Mouse (Mus musculus) midbrain, postnatal 0 days (tissue): ENCODE results near the gene Slc4a8. TPM values are rescaled to one million over a fixed set of nuclear protein-coding genes. Genes with fewer than 3 reads are reported as not detected.
"Not testable (repeated sequence)": the region's sequence is repeated elsewhere in the genome, so short reads cannot be mapped to it uniquely, and the experiment has no call there.

Source experiments
- ATAC-seq: fragments of 200-750 bp; cut with Nextera tagmentation; 2 replicates; pipeline ENCODE4 v1.8.0; 2017; ENCODE audit warnings: moderate number of reproducible peaks, mild to moderate bottlenecking, moderate TSS enrichment, moderate library complexity; ENCODE audit not compliant: low FRiP score
- DNase-seq: peaks from one replicate; pipeline ENCODE4 v3.0.0-alpha.2; 2015; ENCODE audit warnings: low spot score
- H3K27ac ChIP-seq: fragments of 300-500 bp; sonication (generic); 2 replicates; pipeline ENCODE4 v1.5.1; 2014; ENCODE audit warnings: low read depth, mild to moderate bottlenecking, low read length, mixed read lengths
- H3K27me3 ChIP-seq: fragments of 300-500 bp; sonication (generic); 2 replicates; pipeline ENCODE4 v1.6.1; 2014; ENCODE audit warnings: low read length, control low read depth, mixed read lengths; ENCODE audit not compliant: insufficient read depth
- H3K36me3 ChIP-seq: fragments of 300-500 bp; sonication (generic); 2 replicates; pipeline ENCODE4 v1.6.1; 2014; ENCODE audit warnings: low read length, control low read depth, mixed read lengths; ENCODE audit not compliant: insufficient read depth
- H3K4me1 ChIP-seq: fragments of 300-500 bp; sonication (generic); 2 replicates; pipeline ENCODE4 v1.6.1; 2014; ENCODE audit warnings: mild to moderate bottlenecking, control low read depth, antibody characterized with exemption, low read length, mixed read lengths; ENCODE audit not compliant: insufficient read depth
- H3K4me2 ChIP-seq: fragments of 300-500 bp; sonication (generic); 2 replicates; pipeline ENCODE4 v1.6.1; 2014; ENCODE audit warnings: low read depth, mild to moderate bottlenecking, low read length, mixed read lengths; ENCODE audit not compliant: poor library complexity, severe bottlenecking
- H3K4me3 ChIP-seq: fragments of 300-500 bp; sonication (generic); 2 replicates; pipeline ENCODE4 v1.5.1; 2014; ENCODE audit warnings: low read depth, mild to moderate bottlenecking, low read length, moderate library complexity
- H3K9ac ChIP-seq: fragments of 300-500 bp; sonication (generic); replicated peaks from 2 replicates; pipeline ENCODE4 v1.6.1; 2014; ENCODE audit warnings: mild to moderate bottlenecking, low read length, moderate library complexity, mixed read lengths; ENCODE audit not compliant: poor library complexity, severe bottlenecking
- H3K9me3 ChIP-seq: fragments of 300-500 bp; sonication (generic); 2 replicates; pipeline ENCODE4 v1.6.1; 2016; ENCODE audit warnings: low read length, control low read depth
- CTCF ChIP-seq: IDR thresholded peaks from 2 replicates; pipeline ENCODE4 v1.5.1; 2016; ENCODE audit warnings: antibody characterized with exemption, mild to moderate bottlenecking
- WGBS: fragments of 180-500 bp; shearing (Covaris S2); extraction: QIAGEN DNeasy Blood & Tissue Kit; methylation state at CpG from one replicate; pipeline ENCODE4 v1.1.7; 2014; 5-methylcytosine and 5-hydroxymethylcytosine counted together
- polyA plus RNA-seq: library from polyadenylated mRNA; unstranded; fragments of >200 nt; fragmentation: Nextera tagmentation; extraction: Ambion mirVana; gene quantifications from 2 replicates; pipeline ENCODE4 v1.2.1, GENCODE M21; 2015
- total RNA-seq: library from RNA; depleted of rRNA; stranded (reverse); fragments of >200 nt; gene quantifications from 2 replicates; pipeline ENCODE4 v1.2.3, GENCODE M21; 2014

The Slc4a8 gene
- total and polyA plus RNA-seq, 2 experiments from 2014 or later = 31.2 to 37.3 TPM

DNA sequence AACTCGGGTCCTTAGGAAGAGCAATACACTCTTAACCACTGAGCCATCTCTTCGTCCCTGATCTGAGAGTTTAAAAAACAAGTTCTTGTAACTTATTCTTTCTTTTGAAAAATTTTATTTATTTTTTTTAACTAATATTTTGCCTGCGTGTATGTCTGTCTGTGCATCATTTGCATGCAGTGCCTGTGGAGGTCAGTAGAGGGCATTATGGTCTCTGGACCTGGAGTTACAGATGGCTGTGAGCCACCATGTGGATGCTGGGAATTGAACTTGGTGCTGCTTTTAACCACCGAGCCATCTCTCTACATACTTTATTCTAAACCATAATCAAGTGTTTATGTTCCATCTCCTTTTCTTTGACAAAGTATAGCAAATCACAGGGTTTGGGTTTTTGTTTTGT is 11.1 kb downstream of the Slc4a8 start:
- ATAC-seq = no peak
- TF ChIP-seq CTCF = peak; percentile 42; the same call in 1 of the 2 replicates

DNA sequence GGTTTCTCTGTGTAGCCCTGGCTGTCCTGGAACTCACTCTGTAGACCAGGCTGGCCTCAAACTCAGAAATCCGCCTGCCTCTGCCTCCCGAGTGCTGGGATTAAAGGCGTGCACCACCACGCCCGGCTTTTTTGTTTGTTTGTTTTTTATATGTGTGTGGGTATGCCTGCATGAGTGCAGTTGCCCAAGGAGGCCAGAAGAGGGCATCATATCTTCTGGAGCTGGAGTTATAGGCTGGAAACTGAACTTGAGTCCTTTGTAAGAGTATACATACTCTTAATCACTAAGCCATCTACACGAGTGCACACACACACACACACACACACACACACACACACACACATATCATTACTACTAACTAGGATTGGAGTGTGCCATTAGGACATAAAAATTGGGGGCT is 12.3 kb downstream of the Slc4a8 start:
- H3K4me2 ChIP-seq, H3K9me3 ChIP-seq, DNase-seq, ATAC-seq, H3K27ac ChIP-seq, H3K27me3 ChIP-seq, H3K4me1 ChIP-seq, H3K4me3 ChIP-seq, H3K9ac ChIP-seq: not testable (repeated sequence)
- WGBS = 99% methylated on average over 5 of the region's 6 CpGs
- TF ChIP-seq CTCF = peak; percentile 37
- H3K36me3 ChIP-seq = peaks cover 14% of the 10 kb centered on the region; the same call in 1 of the 2 replicates

More for the DNA sequence above, 11.1 kb downstream of the Slc4a8 start:
- 91% methylated on average over 4 of the region's 4 CpGs for WGBS
- no peak overlapping the region for H3K4me3 ChIP-seq
- no peak overlapping the region for H3K4me2 ChIP-seq
- DNase-seq = no peak
- H3K9me3 ChIP-seq = no peaks in the 10 kb centered on the region
- no peak overlapping the region for H3K27ac ChIP-seq
- peaks cover 14% of the 10 kb centered on the region for H3K36me3 ChIP-seq
- no peak overlapping the region for H3K9ac ChIP-seq
- H3K4me1 ChIP-seq = no peaks in the 10 kb centered on the region
- H3K27me3 ChIP-seq = no peaks in the 10 kb centered on the region

DNA sequence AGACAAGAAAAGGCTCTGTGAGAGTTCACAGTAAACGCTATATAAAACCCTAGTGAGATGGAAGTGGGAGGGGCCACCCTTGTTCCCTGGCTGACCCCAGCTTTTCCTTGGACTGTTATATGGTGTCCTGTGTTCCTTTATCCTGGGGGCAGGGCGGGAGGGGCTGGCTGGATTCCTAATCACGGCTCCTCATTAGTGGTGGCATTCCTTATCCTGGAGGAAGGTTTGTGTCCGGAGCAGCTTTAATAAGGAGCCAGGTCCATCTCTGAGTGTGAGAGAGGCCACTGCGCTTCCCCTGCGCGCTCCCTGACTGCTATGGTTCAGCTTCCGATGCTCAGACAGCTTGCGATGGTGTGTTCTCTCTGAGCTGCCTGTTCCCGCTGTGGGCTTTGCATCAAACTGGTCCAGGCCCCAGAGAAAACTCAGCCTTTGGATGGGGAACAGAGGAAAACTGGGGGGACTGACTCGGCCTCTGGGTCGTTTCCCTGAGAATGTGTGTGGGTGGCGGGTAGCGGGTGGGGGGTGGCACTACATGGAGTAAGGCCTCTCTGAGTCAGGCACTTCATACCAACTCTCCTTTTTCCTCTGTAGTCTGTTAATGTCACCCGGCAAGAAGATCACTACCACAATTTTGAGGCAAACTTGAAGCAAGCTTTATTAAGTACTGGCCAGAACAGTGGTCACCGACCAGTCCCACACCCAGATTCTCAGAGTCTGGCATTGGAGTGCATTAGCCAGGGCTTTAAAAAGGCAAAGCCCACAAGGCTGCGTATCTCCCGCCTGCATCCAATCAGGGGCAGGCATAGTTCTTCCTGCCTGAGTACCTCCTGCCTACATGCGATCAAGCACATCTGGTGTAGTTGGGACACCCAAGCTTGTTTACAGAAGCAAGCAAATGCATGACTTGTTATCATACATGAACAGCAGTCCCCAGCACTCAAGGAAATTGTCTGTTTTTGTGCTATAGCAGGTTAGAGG is 13.9 kb downstream of the Slc4a8 start:
- no peak for DNase-seq
- no peak for TF ChIP-seq CTCF

DNA sequence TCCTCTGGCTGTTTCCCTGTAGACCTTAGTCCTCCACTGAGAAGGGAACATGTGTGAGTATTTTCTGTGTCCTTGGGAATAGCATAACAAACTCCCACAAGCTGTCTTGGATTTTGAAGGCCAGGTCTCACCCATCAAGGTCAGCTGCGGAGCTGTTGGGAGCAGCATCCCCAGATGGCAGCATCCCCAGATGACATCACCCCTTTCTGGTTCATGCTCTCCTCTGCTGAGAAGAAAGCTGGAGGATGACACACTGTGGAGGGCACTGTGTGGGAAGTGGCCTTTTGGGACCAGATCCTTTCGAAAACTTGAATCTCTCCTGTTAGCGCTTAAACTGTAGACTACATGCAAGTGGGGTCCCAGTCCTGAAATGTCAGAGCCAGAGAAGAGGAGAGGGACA is 14.9 kb downstream of the Slc4a8 start:
- WGBS = 94% methylated on average over 3 of the region's 3 CpGs

More for the DNA sequence above, 13.9 kb downstream of the Slc4a8 start:
- Histone ChIP-seq H3K9ac (no peak overlapping the region), H3K4me2 (no peak overlapping the region), H3K9me3 (no peaks in the 10 kb centered on the region), H3K4me1 (no peaks in the 10 kb centered on the region), H3K4me3 (no peak overlapping the region), H3K27me3 (no peaks in the 10 kb centered on the region), H3K27ac (no peak overlapping the region), H3K36me3 (peaks cover 14% of the 10 kb centered on the region; the same call in 1 of the 2 replicates)
- WGBS = 62% methylated on average over 19 of the region's 19 CpGs
- no peak for ATAC-seq

DNA sequence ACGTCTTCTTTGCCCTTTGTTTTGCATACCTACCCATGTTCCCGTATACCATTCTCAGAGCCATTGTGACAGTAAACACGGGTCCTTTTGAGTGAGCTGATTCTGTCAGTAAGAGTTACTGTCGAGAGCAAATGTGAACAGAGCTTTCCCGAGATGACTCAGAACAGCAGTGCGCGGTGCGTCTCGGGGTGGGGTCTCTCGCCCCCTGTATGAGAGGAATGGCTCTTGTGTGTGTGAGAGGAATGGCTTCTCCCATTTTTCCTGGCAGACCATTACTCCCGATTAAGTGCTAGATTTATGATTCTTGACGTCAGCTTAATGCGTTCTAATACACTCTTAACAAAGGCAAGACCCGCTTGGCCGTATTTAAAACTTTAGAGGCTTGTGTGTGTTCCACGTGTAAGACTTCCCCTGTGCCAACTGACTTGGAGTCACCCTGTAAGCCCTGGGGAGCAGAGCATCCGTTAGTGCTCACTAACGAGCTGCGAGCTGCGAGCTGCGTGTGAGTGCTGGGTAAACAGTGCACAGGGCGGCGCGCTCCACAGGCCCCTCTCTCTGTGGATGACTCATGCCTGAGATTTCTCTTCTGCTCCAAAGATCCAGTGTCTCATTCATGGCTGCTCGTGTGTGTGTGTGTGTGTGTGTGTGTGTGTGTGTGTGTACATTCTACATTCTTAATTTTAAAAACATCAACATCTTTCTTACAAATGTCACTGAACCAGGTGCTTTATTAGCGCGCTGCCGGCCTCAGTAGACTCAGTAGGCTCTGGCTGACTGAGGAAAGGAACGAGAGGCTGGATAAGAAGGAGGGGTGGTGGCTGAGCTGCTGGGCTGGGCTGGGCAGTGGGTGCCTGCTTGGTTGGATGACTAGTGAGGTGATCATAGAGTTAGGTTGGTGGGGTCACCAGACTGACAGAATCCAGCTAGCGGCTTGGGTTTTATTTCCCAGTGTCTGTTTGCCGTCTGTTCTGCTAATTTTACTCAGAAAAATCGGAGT is 15.8 kb downstream of the Slc4a8 start:
- no peak overlapping the region for H3K4me2 ChIP-seq
- no peak overlapping the region for H3K27ac ChIP-seq
- DNase-seq (peak; percentile 47), ATAC-seq (no peak)
- no peak for TF ChIP-seq CTCF
- peaks cover 14% of the 10 kb centered on the region; the same call in 1 of the 2 replicates for H3K36me3 ChIP-seq
- H3K27me3 ChIP-seq = no peaks in the 10 kb centered on the region
- H3K9ac ChIP-seq = no peak overlapping the region
- H3K9me3 ChIP-seq = no peaks in the 10 kb centered on the region
- WGBS = 67% methylated on average over 32 of the region's 32 CpGs
- no peaks in the 10 kb centered on the region for H3K4me1 ChIP-seq
- H3K4me3 ChIP-seq = no peak overlapping the region

More for the DNA sequence above, 14.9 kb downstream of the Slc4a8 start:
- Histone ChIP-seq H3K4me2 (no peak overlapping the region), H3K27ac (no peak overlapping the region), H3K36me3 (peaks cover 14% of the 10 kb centered on the region; the same call in 1 of the 2 replicates), H3K27me3 (no peaks in the 10 kb centered on the region), H3K4me1 (no peaks in the 10 kb centered on the region), H3K4me3 (no peak overlapping the region), H3K9ac (no peak overlapping the region), H3K9me3 (no peaks in the 10 kb centered on the region)
- ATAC-seq = no peak
- no peak for DNase-seq
- TF ChIP-seq CTCF = no peak
